Mouse (Mus musculus): ENCODE measurements around the gene Gm20517. TPM values are rescaled to one million over a fixed set of nuclear protein-coding genes. Genes with fewer than 3 reads are reported as not detected.

Gene Gm20517
- total RNA-seq, 4 experiments from 2014 or later: 0.35 to 5.1 (median 2.0) TPM

DNA sequence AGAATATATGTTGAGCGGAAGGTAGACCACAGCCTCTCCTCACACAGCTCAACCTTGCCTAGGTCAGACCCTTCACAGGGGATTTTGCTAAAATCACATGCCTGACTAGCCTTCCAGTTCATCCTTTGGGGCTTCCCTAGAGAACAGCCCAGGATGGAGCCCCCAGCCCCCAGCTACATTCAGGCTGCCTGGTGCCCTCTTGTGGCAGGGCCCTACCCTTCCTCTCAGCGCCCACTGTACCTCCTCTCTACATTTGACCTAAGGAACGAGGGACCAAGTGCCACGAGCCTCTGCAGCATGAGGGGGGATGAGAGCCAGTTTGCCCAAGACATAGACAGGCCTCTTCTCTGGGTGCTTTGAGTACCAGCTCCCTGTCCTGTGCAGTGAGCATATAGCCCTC is 93.3 kb downstream of the Gm20517 start:
- no peak for DNase-seq (ENCODE audit: low spot score)

DNA sequence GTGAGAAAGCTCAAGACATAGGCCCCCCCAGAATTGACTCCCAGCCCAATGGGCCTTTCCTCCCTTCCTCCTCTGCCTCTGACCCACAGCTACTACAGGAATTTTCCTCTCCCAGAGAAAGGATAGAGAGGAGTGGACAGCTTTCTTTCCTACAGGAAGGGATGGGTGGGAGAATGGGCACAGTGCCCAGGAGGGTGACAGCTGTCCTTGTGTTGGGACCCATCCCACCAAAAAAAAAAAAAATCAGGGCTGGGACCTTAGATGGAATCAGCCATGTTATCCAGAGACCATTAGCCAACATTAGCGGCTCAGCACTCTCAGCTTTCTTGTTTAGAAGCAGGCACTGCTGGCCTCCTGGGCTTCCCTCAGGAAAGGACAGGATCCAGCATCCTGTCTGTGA is 94.8 kb downstream of the Gm20517 start:
- DNase-seq (ENCODE audit: low spot score): no peak

DNA sequence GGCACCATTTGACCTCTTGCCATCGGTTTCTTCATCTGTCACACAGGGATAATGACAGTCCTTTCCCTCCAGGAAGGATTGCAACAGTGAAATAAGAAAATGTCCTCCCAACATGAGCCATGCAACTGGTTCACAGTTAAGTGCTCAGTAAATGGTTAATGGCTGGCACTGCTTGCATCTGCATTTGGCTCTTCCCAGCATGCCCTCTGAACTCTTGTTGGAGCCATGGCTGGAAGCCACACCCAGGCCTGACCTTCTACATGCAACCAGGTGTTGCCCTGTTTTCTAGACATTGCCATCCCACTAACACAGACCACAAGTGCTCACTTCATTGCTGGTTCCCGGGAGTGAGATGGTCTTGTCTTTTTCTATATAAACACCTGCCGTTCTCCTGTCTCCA is 96.6 kb downstream of the Gm20517 start:
- DNase-seq (ENCODE audit: low spot score): no peak

DNA sequence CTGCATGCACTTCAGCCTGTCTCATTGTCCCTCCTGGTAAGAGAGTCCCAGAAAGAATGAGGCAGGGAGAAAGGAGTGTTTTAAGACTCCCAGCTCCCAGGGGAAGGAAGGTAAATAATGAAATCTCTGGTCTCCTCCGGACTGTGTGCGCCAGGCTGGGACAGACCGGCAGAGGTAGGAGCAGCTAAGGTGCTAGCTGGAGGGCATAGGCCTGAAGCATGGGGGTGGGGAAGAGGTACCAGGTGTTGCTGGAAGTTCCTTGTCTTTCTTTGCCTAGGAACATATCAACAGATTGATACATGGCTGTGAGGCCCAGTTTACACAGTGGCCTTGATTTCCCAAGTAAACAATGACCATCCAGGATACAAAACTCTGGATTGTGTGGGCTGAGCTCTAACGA is 97.6 kb downstream of the Gm20517 start:
- DNase-seq (ENCODE audit: low spot score): no peak

DNA sequence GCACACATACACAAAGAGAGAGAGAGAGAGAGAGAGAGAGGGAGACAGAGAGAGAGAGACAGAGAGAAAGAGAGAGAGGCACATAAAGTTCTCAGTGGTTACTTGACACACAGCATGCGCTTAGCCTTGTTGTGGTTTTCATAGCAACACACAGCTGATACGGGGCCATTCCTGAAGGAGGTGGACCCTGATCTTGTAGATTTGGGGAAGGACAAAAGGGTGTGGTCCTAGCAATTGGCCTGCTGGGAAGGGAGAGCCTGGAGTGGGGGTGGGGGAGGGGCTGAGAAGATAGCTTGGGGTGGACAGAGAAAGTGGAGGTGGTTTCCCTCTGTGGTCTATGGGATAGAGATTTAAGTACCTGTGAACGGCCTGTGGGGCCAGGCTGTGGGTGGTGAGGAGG is 98.6 kb downstream of the Gm20517 start:
- no peak for DNase-seq (ENCODE audit: low spot score)

DNA sequence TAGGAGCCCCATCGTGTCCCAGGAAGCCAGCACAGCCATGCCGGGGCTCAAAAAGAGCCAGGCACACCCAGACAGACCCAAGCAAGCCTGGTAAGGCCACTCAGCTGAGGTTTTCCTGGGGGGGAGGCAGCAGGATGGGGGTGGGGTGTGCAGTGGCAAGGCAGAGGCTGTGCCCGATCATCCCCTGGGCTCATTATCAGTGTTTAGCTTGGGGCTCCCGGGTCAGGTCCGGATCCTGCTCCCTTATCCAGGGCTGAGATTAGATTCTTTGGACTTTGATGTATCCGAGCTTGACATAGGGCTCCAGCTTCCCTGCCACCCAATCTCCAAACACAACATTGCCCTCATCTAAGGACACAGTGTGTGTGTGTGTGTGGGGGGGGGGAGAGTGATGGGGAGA is 100.5 kb downstream of the Gm20517 start:
- DNase-seq (ENCODE audit: low spot score): no peak

DNA sequence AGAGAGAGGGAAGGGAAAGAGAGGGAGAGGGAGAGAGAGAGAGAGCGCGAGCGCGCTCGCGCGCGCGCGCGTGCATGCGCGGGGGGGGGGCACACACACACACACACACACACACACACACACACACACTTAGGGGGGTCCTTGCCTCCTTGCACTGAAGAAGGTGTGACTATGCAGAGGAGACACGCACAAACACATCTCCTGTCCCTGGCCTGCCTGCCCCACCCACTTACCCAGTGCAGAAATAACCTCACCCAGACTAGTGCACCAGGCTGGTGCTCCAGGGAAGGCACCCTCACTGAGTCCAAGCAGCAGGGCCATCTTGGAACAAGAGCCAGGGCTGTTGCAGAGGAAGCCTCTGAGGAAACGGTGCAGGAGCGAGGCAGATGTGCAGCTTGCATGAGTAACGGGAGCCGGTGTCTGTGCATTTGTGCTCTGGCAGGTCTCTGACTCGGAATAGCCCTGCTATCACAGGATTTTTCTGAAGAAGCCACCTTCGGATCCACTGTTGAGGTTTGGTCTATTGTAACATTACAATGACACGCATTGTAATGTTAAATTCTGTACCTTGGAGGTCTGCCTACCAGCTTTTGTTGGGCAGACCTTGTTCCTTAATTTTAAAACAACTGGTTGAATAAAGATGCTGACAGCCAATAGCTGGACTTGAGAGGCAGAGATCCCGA is 101.6 kb downstream of the Gm20517 start:
- DNase-seq (ENCODE audit: low spot score): no peak

DNA sequence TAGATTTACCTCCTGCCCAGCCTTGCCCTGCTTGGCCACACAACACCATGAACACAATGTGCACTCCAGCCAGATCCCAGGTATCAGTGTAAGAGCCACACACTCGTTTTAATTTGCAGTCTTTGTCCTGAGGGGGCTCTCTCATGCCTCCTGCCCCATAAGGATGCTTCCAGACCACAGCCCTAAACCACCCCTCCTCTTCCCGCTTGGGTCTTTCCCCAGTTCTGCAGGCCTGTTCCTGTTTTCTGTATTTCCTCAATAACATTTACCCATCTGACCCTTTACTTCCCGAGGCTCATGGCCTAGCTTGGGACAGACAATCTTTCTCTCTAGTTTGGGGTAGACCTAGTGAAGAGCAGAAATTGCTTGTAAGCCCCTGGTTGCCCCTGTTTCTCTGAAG is 103.6 kb downstream of the Gm20517 start:
- DNase-seq (ENCODE audit: low spot score): no peak

DNA sequence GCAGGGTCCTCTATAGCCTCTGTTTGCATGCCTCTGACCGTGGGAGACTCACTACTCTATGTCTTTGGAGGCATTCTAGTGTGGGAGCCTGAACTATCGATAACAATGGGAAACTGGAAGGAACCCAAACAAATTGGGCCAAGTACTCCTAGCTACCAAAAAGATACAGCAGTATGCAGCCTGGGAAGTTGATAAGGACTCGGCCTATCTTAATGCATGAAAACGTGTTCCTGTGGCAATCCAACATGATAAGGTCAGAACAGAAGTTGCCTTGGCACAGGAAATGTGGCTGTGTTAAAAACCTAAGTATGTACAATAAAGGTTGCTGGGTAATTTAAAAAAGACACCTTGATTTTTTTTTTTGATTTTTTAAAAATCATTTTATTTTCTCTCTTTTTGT is 109.8 kb downstream of the Gm20517 start:
- no peak for DNase-seq (ENCODE audit: low spot score)

DNA sequence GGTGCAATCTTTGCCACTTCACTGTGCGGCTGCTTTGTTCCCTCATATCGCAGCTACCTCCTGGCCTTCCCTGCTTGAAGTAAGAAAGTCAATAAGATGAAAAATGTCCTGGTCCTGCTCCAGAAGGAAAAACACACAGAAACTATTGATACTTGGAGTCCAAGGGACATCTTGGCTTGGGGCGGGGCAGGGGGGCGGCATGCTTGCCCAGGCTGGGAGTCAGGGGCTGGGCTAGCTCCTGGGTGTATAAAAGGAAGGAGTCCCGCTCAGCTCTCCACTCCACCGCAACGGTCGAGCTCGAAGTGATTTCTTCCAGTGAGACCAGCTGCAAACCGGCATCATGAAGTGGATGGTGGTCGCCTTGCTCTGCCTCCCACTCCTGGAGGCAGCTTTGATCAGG is 115.2 kb downstream of the Gm20517 start, which contains the start of gene Pgc:
TSS of gene Pgc (plus strand) at position 277 of the 400 bp plus-strand sequence.
- no peak for DNase-seq (ENCODE audit: low spot score)

DNA sequence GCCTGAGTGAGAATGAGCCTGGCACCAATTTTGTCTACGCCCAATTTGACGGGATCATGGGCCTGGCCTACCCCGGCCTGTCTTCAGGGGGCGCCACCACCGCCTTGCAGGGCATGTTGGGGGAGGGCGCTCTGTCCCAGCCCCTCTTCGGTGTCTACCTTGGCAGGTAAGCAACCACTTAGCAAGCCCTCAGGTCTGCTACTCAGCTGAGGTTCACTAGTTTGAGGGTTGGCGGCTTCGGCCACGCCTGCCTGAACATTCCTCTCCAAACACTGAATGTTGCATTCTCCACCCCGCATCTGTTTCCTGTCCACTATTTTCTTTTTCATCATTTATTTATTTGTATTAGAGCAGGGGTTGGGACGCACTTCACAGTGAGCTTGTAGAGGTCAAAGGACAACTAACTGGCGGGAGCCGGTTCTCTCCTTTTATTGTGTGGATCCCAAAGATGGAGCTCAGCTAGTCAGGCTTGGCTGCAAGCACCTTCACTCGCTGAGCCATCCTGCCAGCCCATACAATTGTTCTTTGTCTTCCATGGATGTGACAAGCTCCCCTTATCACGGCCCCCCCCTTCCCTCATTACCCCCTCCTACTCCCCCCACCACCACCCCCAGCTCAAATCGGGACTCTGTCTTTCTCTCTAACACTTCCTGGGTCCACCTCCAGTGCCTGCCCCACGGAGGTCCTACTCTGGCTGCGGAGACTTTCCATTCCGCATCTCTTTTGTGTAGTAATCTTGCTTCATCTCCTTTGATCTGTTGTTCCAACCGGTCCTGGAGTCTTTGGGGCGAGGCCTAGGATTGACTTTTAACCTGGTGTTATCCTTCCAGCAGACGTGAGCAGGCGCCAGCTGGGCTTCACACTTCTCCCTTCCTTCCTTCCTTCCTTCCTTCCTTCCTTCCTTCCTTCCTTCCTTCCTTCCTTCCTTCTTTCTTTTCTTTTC is 119.5 kb downstream of the Gm20517 start:
- no peak for DNase-seq (ENCODE audit: low spot score)

Other genes starting within 250 kb of the Gm20517 start
- 10 to 100 TPM; 22.2 to 28.9 (median 28.5) TPM for gene Mrps10, start 242.7 kb upstream of the Gm20517 start, total RNA-seq (2022)
- gene Guca1b, start 226.2 kb upstream of the Gm20517 start, total RNA-seq (2022): under 1 TPM in 3 of 4 experiments, not detected in 1; 0.17 to 0.37 (median 0.35) TPM
- under 1 TPM in 1 of 4 experiments, not detected in 3; 0.33 TPM for gene Guca1a, start 211.0 kb upstream of the Gm20517 start, total RNA-seq (2022)
- 1 to 10 TPM in 3 of 4 experiments, under 1 TPM in 1; 0.50 to 2.1 (median 1.2) TPM for gene AI661453, start 175.0 kb upstream of the Gm20517 start, total RNA-seq (2022)
- not detected for gene 1700001C19Rik, start 174.2 kb upstream of the Gm20517 start, total RNA-seq (2022)
- 10 to 100 TPM in 2 of 4 experiments, 1 to 10 TPM in 2; 9.1 to 12.5 (median 10.4) TPM for gene Taf8, start 109.3 kb upstream of the Gm20517 start, total RNA-seq (2022)
- 10 to 100 TPM; 74.4 to 82.2 (median 75.2) TPM for gene Ccnd3, start 106.5 kb upstream of the Gm20517 start, total RNA-seq (2022)
- 10 to 100 TPM; 14.2 to 16.9 (median 15.9) TPM for gene Bysl, start 97 bp upstream of the Gm20517 start, total RNA-seq (2022)
- gene Med20, start within 50 bp of the Gm20517 start, total RNA-seq (2022): 10 to 100 TPM; 15.7 to 19.9 (median 18.1) TPM
- gene Usp49, start 19.1 kb downstream of the Gm20517 start, total RNA-seq (2022): 1 to 10 TPM; 3.4 to 4.6 (median 3.7) TPM
- gene Tomm6, start 76.8 kb downstream of the Gm20517 start, total RNA-seq (2022): 100 to 1,000 TPM; 103 to 121 (median 114) TPM
- 1 to 10 TPM; 4.8 to 7.5 (median 4.9) TPM for gene Frs3, start 77.4 kb downstream of the Gm20517 start, total RNA-seq (2022)
- gene Gm21981, start 82.9 kb downstream of the Gm20517 start, total RNA-seq (2022): under 1 TPM; 0.31 to 0.68 (median 0.48) TPM
- gene Prickle4, start 83.1 kb downstream of the Gm20517 start, total RNA-seq (2022): 1 to 10 TPM; 3.0 to 5.6 (median 3.7) TPM
- not detected for gene Pgc, start 115.3 kb downstream of the Gm20517 start, total RNA-seq (2022)
- gene Tfeb, start 125.4 kb downstream of the Gm20517 start, total RNA-seq (2022): 10 to 100 TPM; 36.9 to 42.6 (median 39.1) TPM
- 1 to 10 TPM; 1.7 to 2.2 (median 1.9) TPM for gene Mdfi, start 223.1 kb downstream of the Gm20517 start, total RNA-seq (2022)